Mouse (Mus musculus) midbrain, embryonic 14.5 days (tissue): Measurements from ENCODE around the gene Akt1. TPM values are rescaled to one million over a fixed set of nuclear protein-coding genes. Genes with fewer than 3 reads are reported as not detected.

Experiments used
- ATAC-seq: fragments of 200-750 bp; cut with Nextera tagmentation; 2 replicates; pipeline ENCODE4 v1.8.0; 2017; ENCODE audit warnings: moderate number of reproducible peaks, moderate library complexity; ENCODE audit not compliant: low FRiP score, low TSS enrichment
- DNase-seq: peaks from one replicate; pipeline ENCODE4 v3.0.0-alpha.2; 2015
- H3K27ac ChIP-seq: fragments of 300-500 bp; sonication (generic); replicated peaks from 2 replicates; pipeline ENCODE4 v1.5.1; 2014; ENCODE audit warnings: mild to moderate bottlenecking, low read depth, low read length, moderate library complexity
- H3K27me3 ChIP-seq: fragments of 300-500 bp; sonication (generic); 2 replicates; pipeline ENCODE4 v1.6.1; 2014; ENCODE audit warnings: low read length, control low read depth, mixed read lengths; ENCODE audit not compliant: control insufficient read depth, insufficient read depth
- H3K36me3 ChIP-seq: fragments of 300-500 bp; sonication (generic); 2 replicates; pipeline ENCODE4 v1.6.1; 2014; ENCODE audit warnings: low read length, control low read depth; ENCODE audit not compliant: control insufficient read depth, insufficient read depth
- H3K4me1 ChIP-seq: fragments of 300-500 bp; sonication (generic); 2 replicates; pipeline ENCODE4 v1.6.1; 2014; ENCODE audit warnings: mild to moderate bottlenecking, antibody characterized with exemption, low read length, control low read depth; ENCODE audit not compliant: control insufficient read depth, insufficient read depth
- H3K4me2 ChIP-seq: fragments of 300-500 bp; sonication (generic); 2 replicates; pipeline ENCODE4 v1.6.1; 2014; ENCODE audit warnings: mild to moderate bottlenecking, low read length, moderate library complexity
- H3K4me3 ChIP-seq: fragments of 300-500 bp; sonication (generic); replicated peaks from 2 replicates; pipeline ENCODE4 v1.5.1; 2014; ENCODE audit warnings: low read depth, low read length
- H3K9ac ChIP-seq: fragments of 300-500 bp; sonication (generic); replicated peaks from 2 replicates; pipeline ENCODE4 v1.6.1; 2014; ENCODE audit warnings: mild to moderate bottlenecking, low read length, moderate library complexity
- H3K9me3 ChIP-seq: fragments of 300-500 bp; sonication (generic); 2 replicates; pipeline ENCODE4 v1.6.1; 2016; ENCODE audit warnings: low read length, control low read depth, mixed read lengths; ENCODE audit not compliant: control insufficient read depth
- WGBS: fragments of 180-500 bp; shearing (Covaris S2); extraction: QIAGEN DNeasy Blood & Tissue Kit; methylation state at CpG from one replicate; pipeline ENCODE4 v1.1.7; 2014; 5-methylcytosine and 5-hydroxymethylcytosine counted together
- polyA plus RNA-seq: library from polyadenylated mRNA; unstranded; fragments of >200 nt; fragmentation: Nextera tagmentation; extraction: Ambion mirVana; gene quantifications from 2 replicates; pipeline ENCODE4 v1.2.1, GENCODE M21; 2014

The Akt1 gene
- polyA plus RNA-seq, 1 experiment from 2014 or later: 64.8 TPM

DNA sequence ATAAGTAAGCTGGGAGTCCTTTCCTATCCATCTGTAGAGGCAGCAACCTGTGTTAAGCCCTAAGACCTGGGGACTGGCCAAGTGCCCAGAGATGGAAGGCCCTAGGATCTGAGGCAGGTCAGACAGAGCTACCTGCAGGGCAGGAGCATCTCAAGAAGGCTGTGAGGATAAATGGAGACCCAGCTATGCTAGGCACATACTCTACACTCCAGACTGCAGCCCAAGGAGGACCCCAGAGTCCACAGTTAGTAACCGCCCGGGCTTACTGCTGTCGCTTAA lies 13.4 kb downstream of the Akt1 start:
- H3K4me3 ChIP-seq: no peak overlapping the region
- H3K9me3 ChIP-seq: no peaks in the 10 kb centered on the region
- H3K27me3 ChIP-seq: no peaks in the 10 kb centered on the region
- peak overlapping the region; percentile 32; the same call in 1 of the 2 replicates for H3K9ac ChIP-seq
- 0 out of 2 replicates have a peak overlapping the region, but pooled peaks have one; percentile 14 for H3K4me2 ChIP-seq
- 62% methylated on average over 3 of the region's 3 CpGs for WGBS
- H3K27ac ChIP-seq: peak overlapping the region; percentile 78
- peaks cover 53% of the 10 kb centered on the region for H3K4me1 ChIP-seq
- DNase-seq: no peak
- no peak for ATAC-seq
- H3K36me3 ChIP-seq: peaks cover 79% of the 10 kb centered on the region

DNA sequence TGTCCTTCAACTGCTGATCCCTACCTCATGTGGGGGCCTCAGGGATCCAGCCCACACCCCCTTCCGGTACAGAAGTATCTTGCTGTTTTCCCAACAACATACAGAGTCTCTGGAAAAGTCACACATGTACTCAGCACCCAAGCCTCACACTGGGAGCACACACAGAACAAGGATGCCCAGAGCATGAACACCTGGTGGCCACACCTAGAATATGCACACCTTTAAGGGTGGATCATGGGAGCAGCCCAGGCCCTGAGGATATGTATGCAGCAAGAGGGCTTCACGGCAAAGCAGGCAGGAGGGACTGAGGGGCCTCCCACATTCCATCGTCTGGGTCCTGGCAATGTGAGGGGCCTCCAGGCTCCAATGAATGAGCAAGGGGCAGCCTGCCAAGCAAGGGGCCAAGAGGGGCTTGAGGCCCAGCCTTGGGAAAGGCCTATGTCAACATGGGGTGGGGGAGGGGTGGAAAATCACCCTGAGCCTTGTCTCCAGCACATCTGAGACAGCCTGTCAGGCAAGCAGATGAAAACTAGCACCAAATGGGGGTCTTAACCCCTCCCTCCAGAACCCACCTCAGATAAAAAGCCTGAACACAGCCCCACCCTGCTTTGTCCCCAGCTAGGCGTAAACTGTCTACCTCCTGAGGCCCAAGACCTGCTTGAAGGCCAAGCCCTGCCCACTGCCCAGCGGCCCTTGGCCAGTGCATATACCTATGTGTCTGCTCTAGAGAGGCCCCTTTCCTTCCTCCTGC lies 13.9 kb downstream of the Akt1 start:
- ATAC-seq (peak; percentile 48), DNase-seq (peak; percentile 87)
- 24% methylated on average over 5 of the region's 5 CpGs for WGBS
- Histone ChIP-seq H3K4me1 (peaks cover 48% of the 10 kb centered on the region), H3K36me3 (peaks cover 79% of the 10 kb centered on the region), H3K9me3 (no peaks in the 10 kb centered on the region), H3K27me3 (no peaks in the 10 kb centered on the region), H3K4me2 (peak overlapping the region; percentile 14; the same call in 1 of the 2 replicates), H3K9ac (peak overlapping the region; percentile 32; the same call in 1 of the 2 replicates), H3K27ac (peak overlapping the region; percentile 78), H3K4me3 (no peak overlapping the region)

DNA sequence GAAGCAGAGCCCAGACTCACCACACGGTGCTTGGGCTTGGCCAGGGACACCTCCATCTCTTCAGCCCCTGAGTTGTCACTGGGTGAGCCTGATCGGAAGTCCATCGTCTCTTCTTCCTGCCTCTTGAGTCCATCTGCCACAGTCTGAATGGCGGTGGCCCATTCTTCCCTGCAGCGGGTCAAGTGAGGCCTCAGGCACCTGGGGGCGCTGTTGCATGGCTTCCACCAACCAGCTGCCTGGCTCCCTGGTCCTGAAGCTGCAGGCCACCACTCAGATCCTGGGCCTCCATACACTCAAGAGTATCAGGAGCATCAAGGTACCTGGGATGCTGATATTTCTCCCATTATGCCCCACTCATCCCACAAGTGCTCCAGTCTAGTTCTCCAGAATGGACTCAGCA lies 15.6 kb downstream of the Akt1 start:
- Histone ChIP-seq H3K4me2 (no peak overlapping the region), H3K9ac (no peak overlapping the region), H3K4me3 (no peak overlapping the region), H3K27me3 (no peaks in the 10 kb centered on the region), H3K27ac (no peak overlapping the region), H3K4me1 (peaks cover 32% of the 10 kb centered on the region), H3K9me3 (no peaks in the 10 kb centered on the region), H3K36me3 (peaks cover 88% of the 10 kb centered on the region)
- 83% methylated on average over 6 of the region's 6 CpGs for WGBS
- DNase-seq: no peak
- no peak for ATAC-seq

DNA sequence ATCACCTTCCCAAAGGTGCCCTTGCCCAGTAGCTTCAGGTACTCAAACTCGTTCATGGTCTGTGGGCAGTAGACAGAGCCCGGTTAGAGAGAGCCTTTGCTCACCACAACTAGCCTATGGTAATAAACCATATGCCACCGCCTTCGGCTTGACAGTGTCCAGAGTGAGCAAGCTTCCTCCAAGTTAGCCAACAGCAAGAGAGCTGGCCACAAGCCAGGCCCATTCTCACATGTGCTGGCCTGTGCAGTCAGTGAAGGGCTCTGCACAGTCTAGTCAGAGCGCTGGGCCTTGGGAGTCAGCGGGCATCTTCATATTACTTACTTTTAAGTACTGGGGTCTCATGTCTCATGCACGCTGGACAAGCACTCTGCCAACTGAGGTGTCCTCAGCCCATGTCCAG lies 16.1 kb downstream of the Akt1 start:
- peaks cover 93% of the 10 kb centered on the region for H3K36me3 ChIP-seq

DNA sequence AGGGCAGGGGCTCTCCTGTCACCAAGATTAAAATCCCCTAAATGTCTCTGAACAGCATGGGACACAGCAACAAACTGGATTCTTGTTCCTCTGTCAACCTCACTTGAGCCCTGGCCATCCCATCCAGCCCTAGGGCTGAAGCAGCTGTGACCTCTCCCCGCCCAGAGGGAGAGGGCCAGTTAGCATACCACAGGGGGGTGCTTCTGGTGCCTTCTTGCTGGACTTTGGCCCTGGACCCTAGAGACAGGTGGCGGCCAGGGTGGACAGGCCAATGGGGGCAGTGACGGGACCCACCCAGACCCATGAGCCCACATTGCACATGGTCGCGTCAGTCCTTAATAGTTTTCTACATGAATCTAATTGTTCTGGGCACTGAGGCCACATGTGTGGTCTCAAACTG lies 20.6 kb downstream of the Akt1 start:
- no peaks in the 10 kb centered on the region for H3K27me3 ChIP-seq
- H3K9ac ChIP-seq: no peak overlapping the region
- H3K27ac ChIP-seq: no peak overlapping the region
- no peak for ATAC-seq
- H3K4me1 ChIP-seq: no peaks in the 10 kb centered on the region
- 91% methylated on average over 5 of the region's 5 CpGs for WGBS
- H3K4me3 ChIP-seq: no peak overlapping the region
- no peak for DNase-seq
- H3K9me3 ChIP-seq: no peaks in the 10 kb centered on the region
- peaks cover 89% of the 10 kb centered on the region for H3K36me3 ChIP-seq
- no peak overlapping the region for H3K4me2 ChIP-seq

More for the DNA sequence above, 16.1 kb downstream of the Akt1 start:
- H3K27ac ChIP-seq: no peak overlapping the region
- H3K4me3 ChIP-seq: no peak overlapping the region
- H3K27me3 ChIP-seq: no peaks in the 10 kb centered on the region
- WGBS: 93% methylated on average over 7 of the region's 7 CpGs
- DNase-seq (no peak), ATAC-seq (no peak)
- H3K4me2 ChIP-seq: no peak overlapping the region
- H3K9ac ChIP-seq: no peak overlapping the region
- H3K9me3 ChIP-seq: no peaks in the 10 kb centered on the region
- peaks cover 28% of the 10 kb centered on the region for H3K4me1 ChIP-seq

DNA sequence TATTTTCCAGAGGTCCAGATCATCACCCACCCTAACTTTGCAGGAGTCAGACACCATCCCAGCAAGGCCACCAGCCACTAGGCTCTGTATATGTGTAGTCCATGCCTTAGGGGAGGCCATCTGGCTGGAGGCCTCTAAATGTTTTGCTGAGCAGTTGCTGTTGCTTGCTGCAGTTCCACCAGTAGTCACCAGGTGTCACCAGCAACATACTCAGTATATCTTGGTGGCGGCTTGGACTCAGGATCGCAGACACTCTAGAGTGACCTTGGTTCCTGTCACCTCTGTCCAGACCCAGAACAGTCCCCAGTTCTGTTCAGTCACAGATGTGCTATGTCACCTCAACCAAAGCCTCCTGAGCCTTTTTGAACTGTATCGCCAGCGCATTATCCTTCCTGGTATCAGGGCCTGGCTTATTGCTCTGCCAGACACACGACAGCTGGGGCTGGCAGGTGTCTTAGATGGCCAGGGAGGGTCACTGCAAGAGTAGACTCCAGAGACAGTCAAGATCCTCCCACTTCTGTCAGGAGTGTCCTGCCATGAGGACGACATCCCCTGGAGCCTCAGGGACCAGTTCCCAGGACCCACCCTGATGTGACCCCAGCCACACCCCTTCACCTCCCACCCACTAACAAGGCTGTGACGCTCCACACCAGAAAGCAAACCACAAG lies 21.4 kb downstream of the Akt1 start:
- H3K4me2 ChIP-seq: no peak overlapping the region
- DNase-seq (peak; percentile 93), ATAC-seq (peak; percentile 74)
- WGBS: 52% methylated on average over 7 of the region's 7 CpGs
- no peaks in the 10 kb centered on the region for H3K27me3 ChIP-seq
- H3K9ac ChIP-seq: no peak overlapping the region
- no peak overlapping the region for H3K27ac ChIP-seq
- H3K4me3 ChIP-seq: no peak overlapping the region
- H3K36me3 ChIP-seq: peaks cover 89% of the 10 kb centered on the region
- H3K9me3 ChIP-seq: no peaks in the 10 kb centered on the region
- no peaks in the 10 kb centered on the region for H3K4me1 ChIP-seq

DNA sequence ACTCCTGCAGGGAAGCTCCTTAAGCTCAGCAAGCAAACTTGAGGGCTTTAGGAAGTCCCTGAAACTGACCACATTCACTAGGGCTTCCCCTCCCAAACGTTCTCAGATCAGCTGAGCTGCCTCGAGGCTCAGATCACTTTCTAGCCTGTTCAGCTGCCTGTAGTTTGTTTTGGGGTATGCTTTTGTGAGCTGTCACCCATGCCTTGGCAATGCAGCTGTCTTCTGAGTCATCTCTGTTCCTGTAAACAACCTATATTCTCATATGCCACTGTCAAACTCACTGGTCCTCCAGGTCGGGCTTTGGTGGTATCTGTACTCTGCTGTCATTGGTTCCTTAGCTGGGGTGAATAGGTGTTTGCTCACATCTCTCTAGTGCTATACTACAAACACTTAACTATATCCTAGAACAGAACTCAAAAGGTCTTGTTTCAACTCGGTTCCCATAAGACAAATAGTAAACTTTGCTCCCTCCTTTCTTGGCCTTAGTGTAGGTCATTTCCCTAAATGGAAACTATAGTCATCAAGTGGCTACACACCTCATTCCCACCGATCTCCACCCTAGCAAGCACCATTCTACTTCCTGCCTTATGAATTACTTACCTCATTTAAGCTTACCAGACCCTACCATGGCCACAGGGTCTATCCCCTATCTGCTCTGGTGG lies 22.8 kb downstream of the Akt1 start:
- H3K4me1 ChIP-seq: no peaks in the 10 kb centered on the region
- DNase-seq: no peak
- no peaks in the 10 kb centered on the region for H3K9me3 ChIP-seq
- H3K27me3 ChIP-seq: no peaks in the 10 kb centered on the region
- WGBS: 79% methylated on average over 5 of the region's 5 CpGs
- H3K9ac ChIP-seq: no peak overlapping the region
- peaks cover 79% of the 10 kb centered on the region for H3K36me3 ChIP-seq
- no peak overlapping the region for H3K4me2 ChIP-seq
- no peak overlapping the region for H3K4me3 ChIP-seq
- ATAC-seq: no peak
- no peak overlapping the region for H3K27ac ChIP-seq

DNA sequence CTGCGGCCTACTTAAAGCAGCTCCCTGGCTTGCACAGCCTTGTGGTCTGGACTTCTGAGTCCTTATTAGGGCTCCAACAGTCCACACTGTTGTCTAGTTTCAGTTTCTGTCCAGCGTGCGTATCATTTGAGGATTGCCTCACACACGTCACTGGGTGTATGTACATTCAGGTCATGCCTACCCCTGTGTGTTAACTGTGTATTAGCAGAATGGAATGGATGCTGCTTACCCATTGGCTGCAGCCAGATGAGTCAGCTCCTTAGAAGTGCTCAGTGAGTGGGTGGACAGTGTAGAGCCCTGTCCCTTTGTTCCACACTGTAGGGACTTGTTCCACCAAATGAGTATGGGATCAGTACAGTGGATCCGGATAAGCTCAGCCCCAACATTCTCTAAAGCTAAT lies 26.6 kb downstream of the Akt1 start:
- H3K4me3 ChIP-seq: no peak overlapping the region
- H3K27me3 ChIP-seq: no peaks in the 10 kb centered on the region
- 94% methylated on average over 5 of the region's 5 CpGs for WGBS
- H3K4me1 ChIP-seq: peaks cover 12% of the 10 kb centered on the region
- H3K36me3 ChIP-seq: peaks cover 43% of the 10 kb centered on the region
- H3K9me3 ChIP-seq: no peaks in the 10 kb centered on the region
- H3K4me2 ChIP-seq: no peak overlapping the region
- H3K9ac ChIP-seq: no peak overlapping the region
- DNase-seq: no peak
- ATAC-seq: no peak
- H3K27ac ChIP-seq: no peak overlapping the region
